Mouse (Mus musculus) neural tube, embryonic 11.5 days (tissue): ENCODE results near the gene Primpol. TPM values are rescaled to one million over a fixed set of nuclear protein-coding genes. Genes with fewer than 3 reads are reported as not detected.
A peak's percentile ranks its signal among the peaks of the same experiment; 100 is the strongest.

Source experiments
- ATAC-seq: fragments of 200-750 bp; cut with Nextera tagmentation; 2 replicates; pipeline ENCODE4 v1.8.0; 2017; ENCODE audit warnings: moderate number of reproducible peaks, mild to moderate bottlenecking, moderate TSS enrichment, moderate library complexity; ENCODE audit not compliant: insufficient read depth, low FRiP score, low TSS enrichment
- DNase-seq: peaks from one replicate; pipeline ENCODE4 v3.0.0-alpha.2; 2015; ENCODE audit warnings: low spot score
- H3K27ac ChIP-seq: fragments of 300-500 bp; sonication (generic); 2 replicates; pipeline ENCODE4 v1.5.1; 2014; ENCODE audit warnings: low read depth, mild to moderate bottlenecking, low read length
- H3K27me3 ChIP-seq: fragments of 300-500 bp; sonication (generic); 2 replicates; pipeline ENCODE4 v1.6.1; 2014; ENCODE audit warnings: mild to moderate bottlenecking, low read length, mixed read lengths; ENCODE audit not compliant: control insufficient read depth, insufficient read depth
- H3K36me3 ChIP-seq: fragments of 300-500 bp; sonication (generic); 2 replicates; pipeline ENCODE4 v1.6.1; 2014; ENCODE audit warnings: mild to moderate bottlenecking, low read length, moderate library complexity, mixed read lengths; ENCODE audit not compliant: control insufficient read depth, insufficient read depth
- H3K4me1 ChIP-seq: fragments of 300-500 bp; sonication (generic); 2 replicates; pipeline ENCODE4 v1.6.1; 2014; ENCODE audit warnings: low read length, mixed read lengths; ENCODE audit not compliant: control insufficient read depth, insufficient read depth
- H3K4me2 ChIP-seq: fragments of 300-500 bp; sonication (generic); 2 replicates; pipeline ENCODE4 v1.6.1; 2014; ENCODE audit warnings: low read depth, mild to moderate bottlenecking, moderate library complexity
- H3K4me3 ChIP-seq: fragments of 300-500 bp; sonication (generic); 2 replicates; pipeline ENCODE4 v1.5.1; 2014; ENCODE audit warnings: low read depth, low read length
- H3K9ac ChIP-seq: fragments of 300-500 bp; sonication (generic); 2 replicates; pipeline ENCODE4 v1.6.1; 2014; ENCODE audit warnings: mild to moderate bottlenecking, low read length
- H3K9me3 ChIP-seq: fragments of 300-500 bp; sonication (generic); 2 replicates; pipeline ENCODE4 v1.6.1; 2016; ENCODE audit warnings: low read length; ENCODE audit not compliant: control insufficient read depth
- WGBS: fragments of 180-500 bp; shearing (Covaris S2); extraction: QIAGEN DNeasy Blood & Tissue Kit; methylation state at CpG from one replicate; pipeline ENCODE4 v1.1.7; 2014; 5-methylcytosine and 5-hydroxymethylcytosine counted together
- polyA plus RNA-seq: library from polyadenylated mRNA; unstranded; fragments of >200 nt; fragmentation: Nextera tagmentation; extraction: Ambion mirVana; gene quantifications from 2 replicates; pipeline ENCODE4 v1.2.1, GENCODE M21; 2014

The Primpol gene
- polyA plus RNA-seq, 1 experiment from 2014 or later, result 11.2 TPM

GRCm38 (mm10) chr8:46559428-46559827, 57.6 kb downstream of the Primpol start:
- Histone ChIP-seq H3K9me3 (no peaks in the 10 kb centered on the region), H3K4me2 (no peak overlapping the region), H3K27ac (no peak overlapping the region), H3K27me3 (no peaks in the 10 kb centered on the region), H3K4me1 (no peaks in the 10 kb centered on the region), H3K4me3 (no peak overlapping the region), H3K36me3 (peaks cover 2% of the 10 kb centered on the region; the same call in 1 of the 2 replicates), H3K9ac (no peak overlapping the region)
- DNase-seq, result peak; percentile 37
- WGBS, result 81% methylated on average over 6 of the region's 6 CpGs
- no peak for ATAC-seq

GRCm38 (mm10) chr8:46552441-46552765, 64.6 kb downstream of the Primpol start:
- H3K27ac ChIP-seq, result no peak overlapping the region
- peak overlapping the region; percentile 56 for H3K4me2 ChIP-seq

GRCm38 (mm10) chr8:46551615-46552440, 65.2 kb downstream of the Primpol start, which contains the start of gene Cenpu:
Cenpu (plus strand) TSS chr8:46552028.
- no peaks in the 10 kb centered on the region for H3K9me3 ChIP-seq
- peak; percentile 97 for ATAC-seq
- no peak within 1 kb of the TSS for H3K27ac ChIP-seq
- peak within 1 kb of the TSS; percentile 65 for H3K9ac ChIP-seq
- peak; percentile 100 for DNase-seq
- H3K4me3 ChIP-seq, result peak within 1 kb of the TSS; percentile 67
- under 1% methylated on average over 50 of the region's 50 CpGs for WGBS
- no peaks in the 10 kb centered on the region for H3K36me3 ChIP-seq
- no peaks in the 10 kb centered on the region for H3K27me3 ChIP-seq
- H3K4me1 ChIP-seq, result peaks cover 8% of the 10 kb centered on the region
- peak within 1 kb of the TSS; percentile 56 for H3K4me2 ChIP-seq

More at GRCm38 (mm10) chr8:46552441-46552765, 64.6 kb downstream of the Primpol start:
- H3K4me3 ChIP-seq, result peak overlapping the region; percentile 67
- 4% methylated on average over 10 of the region's 10 CpGs for WGBS
- H3K4me1 ChIP-seq, result peaks cover 8% of the 10 kb centered on the region
- ATAC-seq (no peak), DNase-seq (no peak)
- H3K27me3 ChIP-seq, result no peaks in the 10 kb centered on the region
- H3K9ac ChIP-seq, result peak overlapping the region; percentile 65
- H3K9me3 ChIP-seq, result no peaks in the 10 kb centered on the region
- no peaks in the 10 kb centered on the region for H3K36me3 ChIP-seq

DNA sequence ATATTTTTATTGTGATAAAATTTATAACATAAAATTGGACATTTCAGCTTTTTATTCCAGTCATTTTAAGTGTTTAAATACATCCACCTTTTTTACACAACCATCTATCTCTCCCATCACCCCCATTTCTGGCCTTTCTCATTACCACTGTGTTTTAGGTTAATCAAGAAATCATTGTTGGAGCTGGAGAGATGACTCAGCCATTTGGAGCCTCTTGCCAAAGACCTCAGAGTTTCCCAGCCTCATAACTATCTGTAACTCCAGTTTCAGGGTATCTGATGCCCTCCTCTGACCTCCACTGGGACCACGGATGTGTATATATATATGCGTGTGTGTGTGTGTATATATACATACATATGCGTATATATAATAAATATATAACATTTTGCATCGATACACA, 66.0 kb downstream of the Primpol start:
- H3K4me1 ChIP-seq, result peaks cover 8% of the 10 kb centered on the region

GRCm38 (mm10) chr8:46550058-46550457, 67.0 kb downstream of the Primpol start:
- H3K4me3 ChIP-seq, result no peak overlapping the region
- no peak overlapping the region for H3K27ac ChIP-seq
- no peak overlapping the region for H3K4me2 ChIP-seq
- WGBS, result 82% methylated on average over 8 of the region's 8 CpGs
- H3K36me3 ChIP-seq, result no peaks in the 10 kb centered on the region
- ATAC-seq (no peak), DNase-seq (no peak)
- H3K9ac ChIP-seq, result no peak overlapping the region
- H3K4me1 ChIP-seq, result peaks cover 8% of the 10 kb centered on the region
- no peaks in the 10 kb centered on the region for H3K27me3 ChIP-seq
- H3K9me3 ChIP-seq, result no peaks in the 10 kb centered on the region

More for the DNA sequence above, 66.0 kb downstream of the Primpol start:
- Histone ChIP-seq H3K4me2 (peak overlapping the region; percentile 49), H3K27ac (no peak overlapping the region), H3K27me3 (no peaks in the 10 kb centered on the region), H3K9me3 (no peaks in the 10 kb centered on the region), H3K36me3 (no peaks in the 10 kb centered on the region), H3K4me3 (peak overlapping the region; percentile 67; the same call in 1 of the 2 replicates), H3K9ac (no peak overlapping the region)
- DNase-seq, result no peak
- ATAC-seq, result 0 out of 2 replicates have a peak, but pooled peaks have one; percentile 28
- WGBS, result 52% methylated on average over 4 of the region's 4 CpGs

DNA sequence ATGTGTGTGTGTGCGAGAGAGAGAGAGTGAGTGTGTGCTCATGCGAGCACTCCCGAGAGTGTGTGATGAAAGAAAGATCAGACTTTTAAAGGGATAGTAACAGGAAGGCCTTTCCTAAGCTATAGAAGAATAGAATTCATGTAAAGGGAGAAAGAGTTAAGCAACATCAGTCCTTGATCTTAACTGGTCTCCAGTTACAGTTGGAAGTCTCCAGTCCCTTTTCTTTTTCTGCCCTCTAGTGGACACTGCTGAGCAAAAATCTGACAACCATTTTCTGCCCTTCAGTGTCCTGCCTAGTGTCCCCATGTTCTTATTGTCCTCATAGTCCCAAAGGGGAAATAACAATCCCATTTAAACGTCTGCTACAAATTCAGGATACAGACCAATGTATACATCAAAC, 69.8 kb downstream of the Primpol start:
- Histone ChIP-seq H3K27ac (no peak overlapping the region), H3K36me3 (no peaks in the 10 kb centered on the region), H3K27me3 (no peaks in the 10 kb centered on the region), H3K9ac (no peak overlapping the region), H3K9me3 (no peaks in the 10 kb centered on the region), H3K4me1 (peaks cover under 1% of the 10 kb centered on the region), H3K4me3 (no peak overlapping the region), H3K4me2 (no peak overlapping the region)
- WGBS, result 61% methylated on average over 4 of the region's 4 CpGs
- ATAC-seq (no peak), DNase-seq (no peak)

GRCm38 (mm10) chr8:46546431-46547176, 70.4 kb downstream of the Primpol start:
- no peak for ATAC-seq
- H3K27me3 ChIP-seq, result no peaks in the 10 kb centered on the region
- no peak overlapping the region for H3K4me2 ChIP-seq
- no peaks in the 10 kb centered on the region for H3K4me1 ChIP-seq
- WGBS, result 84% methylated on average over 11 of the region's 11 CpGs
- no peaks in the 10 kb centered on the region for H3K36me3 ChIP-seq
- H3K9ac ChIP-seq, result no peak overlapping the region
- H3K9me3 ChIP-seq, result no peaks in the 10 kb centered on the region
- H3K27ac ChIP-seq, result no peak overlapping the region
- H3K4me3 ChIP-seq, result no peak overlapping the region
- no peak for DNase-seq

GRCm38 (mm10) chr8:46545854-46546253, 71.2 kb downstream of the Primpol start:
- H3K27me3 ChIP-seq, result no peaks in the 10 kb centered on the region

More at GRCm38 (mm10) chr8:46545854-46546253, 71.2 kb downstream of the Primpol start:
- Histone ChIP-seq H3K9ac (no peak overlapping the region), H3K36me3 (no peaks in the 10 kb centered on the region), H3K27ac (no peak overlapping the region), H3K4me2 (no peak overlapping the region), H3K9me3 (no peaks in the 10 kb centered on the region), H3K4me1 (no peaks in the 10 kb centered on the region), H3K4me3 (no peak overlapping the region)
- WGBS, result 89% methylated on average over 5 of the region's 5 CpGs
- ATAC-seq, result no peak
- DNase-seq, result no peak
